Mouse (Mus musculus): ENCODE data around the gene Plekhb1. TPM values are rescaled to one million over a fixed set of nuclear protein-coding genes. Genes with fewer than 3 reads are reported as not detected.

Plekhb1 gene
- total and polyA plus RNA-seq, 3 experiments = 0.12 to 0.40 TPM; not detected in 1

GRCm38 (mm10) chr7:100684538-100684937 lies 22.3 kb upstream of the Plekhb1 start (continued):
- TF ChIP-seq MAX (IDR thresholded peaks at IDR 0.05; ENCODE audit: low read length) = no peak
- no peak for TF ChIP-seq HCFC1 (IDR thresholded peaks at IDR 0.05; ENCODE audit: low read depth, low read length)
- TF ChIP-seq RAD21 (IDR thresholded peaks at IDR 0.05; ENCODE audit: low read depth, low read length) = peak; percentile 79
- no peak for TF ChIP-seq RCOR1 (IDR thresholded peaks at IDR 0.05; ENCODE audit: low read depth, low read length)
- no peak for TF ChIP-seq JUND (IDR thresholded peaks at IDR 0.05; ENCODE audit: low read depth, low read length)
- TF ChIP-seq ZKSCAN1 (IDR thresholded peaks at IDR 0.05; ENCODE audit: low read depth, low read length) = no peak
- TF ChIP-seq USF1 (IDR thresholded peaks at IDR 0.05; ENCODE audit: low read depth, low read length) = no peak
- no peak for TF ChIP-seq TBP (IDR thresholded peaks at IDR 0.05; ENCODE audit: low read depth, low read length)
- TF ChIP-seq CHD2 (IDR thresholded peaks at IDR 0.05; ENCODE audit: low read length) = no peak
- TF ChIP-seq MYB (IDR thresholded peaks at IDR 0.05; ENCODE audit: low read depth, low read length) = no peak
- no peak for TF ChIP-seq CHD1 (IDR thresholded peaks at IDR 0.05; ENCODE audit: low read depth, low read length)
- TF ChIP-seq EP300 (IDR thresholded peaks at IDR 0.05; ENCODE audit: low read depth in 1 of 2, low read length in 2 of 2) = peak; percentile 53 to 70; a peak in 3 of 4 replicates

- no peak overlapping the region for H3K27ac ChIP-seq (ENCODE audit: control insufficient read depth, low read depth, low read length)
- H3K27me3 ChIP-seq (ENCODE audit: control insufficient read depth in 1 of 2, insufficient read depth in 2 of 2, low read length in 2 of 2) = no peaks in the 10 kb centered on the region
- H3K4me3 ChIP-seq (ENCODE audit: control insufficient read depth in 1 of 2, insufficient read depth in 1 of 2, low read depth in 2 of 2, low read length in 2 of 2) = no peak overlapping the region
- peak; percentile 46 for DNase-seq (ENCODE audit: low read depth, low spot score)
- H3K36me3 ChIP-seq (ENCODE audit: control insufficient read depth in 1 of 2, insufficient read depth in 2 of 2, low read length in 2 of 2) = peaks cover 0 to 15% of the 10 kb centered on the region in 2 experiments; a peak in 2 of 4 replicates
- peaks cover 0 to 19% of the 10 kb centered on the region in 2 experiments; a peak in 2 of 4 replicates for H3K4me1 ChIP-seq (ENCODE audit: control insufficient read depth in 1 of 2, insufficient read depth in 2 of 2, low read length in 2 of 2)
- no peaks in the 10 kb centered on the region for H3K9me3 ChIP-seq (replicated peaks; ENCODE audit: insufficient read depth, low read length)
- TF ChIP-seq MAZ (IDR thresholded peaks at IDR 0.05; ENCODE audit: low read depth, low read length) (0 out of 2 replicates have a peak, but pooled peaks have one; percentile 37), GATA1 (IDR thresholded peaks at IDR 0.05; ENCODE audit: low read depth, low read length) (peak; percentile 42; the same call in 1 of the 2 replicates), TCF12 (IDR thresholded peaks at IDR 0.05; ENCODE audit: low read depth, low read length) (0 out of 2 replicates have a peak, but pooled peaks have one; percentile 16), MEF2A (IDR thresholded peaks at IDR 0.05; ENCODE audit: extremely low read depth, insufficient replicate concordance, low read depth, low read length, poor library complexity, severe bottlenecking) (no peak)
- H3K9ac ChIP-seq (ENCODE audit: control insufficient read depth, low read depth, low read length, poor library complexity, severe bottlenecking) = no peak overlapping the region
- H3K79me2 ChIP-seq (ENCODE audit: control insufficient read depth, insufficient read depth, low read length, poor library complexity) = no peaks in the 10 kb centered on the region
Observed at GRCm38 (mm10) chr7:100684081-100684480, 21.9 kb upstream of the Plekhb1 start.

- no peak for TF ChIP-seq ETS1 (IDR thresholded peaks at IDR 0.05; ENCODE audit: low read depth, low read length)
- no peak for TF ChIP-seq ZKSCAN1 (IDR thresholded peaks at IDR 0.05; ENCODE audit: low read depth, low read length)
- no peak for TF ChIP-seq POLR2AphosphoS5 (IDR thresholded peaks at IDR 0.05; ENCODE audit: borderline replicate concordance, low read depth, low read length)
- Histone ChIP-seq H3K4me1 (ENCODE audit: control insufficient read depth in 1 of 2, insufficient read depth in 2 of 2, low read length in 2 of 2) (peaks cover 0 to 22% of the 10 kb centered on the region in 2 experiments; a peak in 2 of 4 replicates), H3K27me3 (ENCODE audit: control insufficient read depth in 1 of 2, insufficient read depth in 2 of 2, low read length in 2 of 2) (no peaks in the 10 kb centered on the region), H3K9me3 (replicated peaks; ENCODE audit: insufficient read depth, low read length) (no peaks in the 10 kb centered on the region), H3K79me2 (ENCODE audit: control insufficient read depth, insufficient read depth, low read length, poor library complexity) (no peaks in the 10 kb centered on the region), H3K9ac (ENCODE audit: control insufficient read depth, low read depth, low read length, poor library complexity, severe bottlenecking) (no peak overlapping the region), H3K27ac (ENCODE audit: control insufficient read depth, low read depth, low read length) (peak overlapping the region; percentile 67), H3K36me3 (ENCODE audit: control insufficient read depth in 1 of 2, insufficient read depth in 2 of 2, low read length in 2 of 2) (peaks cover 0 to 15% of the 10 kb centered on the region in 2 experiments; a peak in 2 of 4 replicates), H3K4me3 (ENCODE audit: control insufficient read depth in 1 of 2, insufficient read depth in 1 of 2, low read depth in 2 of 2, low read length in 2 of 2) (no peak overlapping the region)
- DNase-seq (ENCODE audit: low read depth, low spot score) = no peak
Observed at GRCm38 (mm10) chr7:100683241-100683640, 21.0 kb upstream of the Plekhb1 start.
